Mouse (Mus musculus) heart, adult 2 months (tissue): Measurements from ENCODE around the gene Pfn4.

Source experiments
- CTCF ChIP-seq: fragments of 200-600 bp; IDR thresholded peaks from 2 replicates; pipeline ENCODE4 v1.8.1; 2022; ENCODE audit warnings: antibody characterized with exemption, mild to moderate bottlenecking, moderate library complexity
- EP300 ChIP-seq: fragments of 200-500 bp; IDR thresholded peaks from 2 replicates; pipeline ENCODE4 v1.6.1; 2011; ENCODE audit warnings: low read depth, low read length, control low read depth; ENCODE audit not compliant: insufficient read depth
- POLR2A ChIP-seq: fragments of 200-500 bp; IDR thresholded peaks from 2 replicates; pipeline ENCODE4 v1.6.1; 2011; ENCODE audit warnings: mild to moderate bottlenecking, low read depth, low read length, control low read depth; ENCODE audit not compliant: insufficient read depth

DNA sequence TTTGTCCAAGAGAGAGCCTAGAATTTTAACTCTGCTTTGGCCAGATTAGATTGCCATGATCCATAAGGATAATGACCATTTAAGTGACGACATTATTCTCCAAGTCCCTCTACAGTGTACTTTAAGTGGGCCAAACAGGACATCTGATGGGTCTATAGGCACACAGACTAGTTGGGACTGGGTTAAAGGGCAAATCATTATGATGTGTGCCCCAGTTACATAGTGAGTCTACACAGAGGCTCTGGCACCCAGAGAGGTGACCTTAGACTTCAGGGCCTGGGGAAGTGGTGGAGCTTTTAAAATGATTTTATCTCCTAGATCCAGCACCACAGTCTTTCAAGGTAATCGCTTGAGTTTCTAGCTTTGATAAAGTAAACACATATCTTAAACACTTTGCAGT, 11.4 kb downstream of the Pfn4 start:
- TF ChIP-seq POLR2A (no peak), CTCF (no peak), EP300 (no peak)
